Mouse (Mus musculus): Measurements from ENCODE around the gene Zc3h18. TPM values are rescaled to one million over a fixed set of nuclear protein-coding genes. Genes with fewer than 3 reads are reported as not detected.

Gene Zc3h18
- total RNA-seq, 2 experiments from 2014 or later: 18.1 to 21.0 TPM

GRCm38 (mm10) chr8:122464985-122465384 is 88.6 kb downstream of the Zc3h18 start:
- no peak for DNase-seq

Other genes with a start within 250 kb of the Zc3h18 start
- 1 to 10 TPM; 8.5 to 8.8 TPM for gene Zfpm1, start 94.5 kb upstream of the Zc3h18 start, total RNA-seq (2021)
- not detected for gene Trhr2, start 15.9 kb upstream of the Zc3h18 start, total RNA-seq (2021)
- gene Il17c, start 45.4 kb downstream of the Zc3h18 start, total RNA-seq (2021): not detected
- gene Cyba, start 56.3 kb downstream of the Zc3h18 start, total RNA-seq (2021): 1 to 10 TPM; 7.6 to 8.9 TPM
- 1 to 10 TPM; 4.2 to 5.2 TPM for gene Mvd, start 66.8 kb downstream of the Zc3h18 start, total RNA-seq (2021)
- 10 to 100 TPM in 1 of 2 experiments, 1 to 10 TPM in 1; 5.4 to 11.7 TPM for gene Snai3, start 84.1 kb downstream of the Zc3h18 start, total RNA-seq (2021)
- gene Rnf166, start 99.5 kb downstream of the Zc3h18 start, total RNA-seq (2021): 10 to 100 TPM; 24.7 to 30.7 TPM
- 1 to 10 TPM; 6.7 to 7.4 TPM for gene Ctu2, start 99.5 kb downstream of the Zc3h18 start, total RNA-seq (2021)
- 10 to 100 TPM; 12.3 to 14.0 TPM for gene Piezo1, start 174.7 kb downstream of the Zc3h18 start, total RNA-seq (2021)
- 1 to 10 TPM in 1 of 2 experiments, under 1 TPM in 1; 0.82 to 1.1 TPM for gene Cdt1, start 191.4 kb downstream of the Zc3h18 start, total RNA-seq (2021)
- gene Aprt, start 200.3 kb downstream of the Zc3h18 start, total RNA-seq (2021): 10 to 100 TPM; 35.7 to 36.9 TPM
- gene Galns, start 234.9 kb downstream of the Zc3h18 start, total RNA-seq (2021): 1 to 10 TPM; 1.3 to 1.8 TPM
- 10 to 100 TPM; 37.9 to 40.3 TPM for gene Trappc2l, start 235.0 kb downstream of the Zc3h18 start, total RNA-seq (2021)
- gene Pabpn1l, start 246.1 kb downstream of the Zc3h18 start, total RNA-seq (2021): not detected

All from gastrocnemius, postnatal 25 days (tissue).